In genomic region chr12:108005488-108005800, GRCm38 (mm10) we compare ENCODE assay signal across 10 mouse cellular contexts. TPM values are rescaled to one million over a fixed set of nuclear protein-coding genes. Genes with fewer than 3 reads are reported as not detected.
A peak's percentile ranks its signal among the peaks of the same experiment; 100 is the strongest.
DNase-seq lines count a peak whose midpoint lies in the region; ATAC-seq and TF ChIP-seq lines count a peak whose summit lies in the region.
"Had no signal": no experiment of that assay in that cellular context is flagged by ENCODE, and none has a peak within 500 bp of the region (broad histone marks: within the 10 kb centered on the region; RNA-seq: fewer than 3 reads in every experiment).

No protein-coding gene starts in this region.

- H3K4me2 ChIP-seq in heart, postnatal 0 days (ENCODE audit: low read depth, low read length) = peak overlapping the region; percentile 99
- H3K4me2 ChIP-seq in midbrain, embryonic 12.5 days (replicated peaks) = peak overlapping the region; percentile 70

- peaks cover 10% of the 10 kb centered on the region; the same call in 1 of the 2 replicates for H3K4me1 ChIP-seq in heart, postnatal 0 days (ENCODE audit: control insufficient read depth, insufficient read depth)
- H3K4me1 ChIP-seq in hindbrain, embryonic 10.5 days (replicated peaks) = peaks cover 43% of the 10 kb centered on the region
- peaks cover 37% of the 10 kb centered on the region for H3K4me1 ChIP-seq in midbrain, embryonic 12.5 days

- no peak overlapping the region for H3K9ac ChIP-seq in heart, postnatal 0 days (replicated peaks; ENCODE audit: low read depth, low read length)
- peak overlapping the region; percentile 43; the same call in 1 of the 2 replicates for H3K9ac ChIP-seq in midbrain, embryonic 12.5 days (replicated peaks)
- H3K9ac ChIP-seq: liver, embryonic 15.5 days had no signal

- peak overlapping the region; percentile 81 for H3K4me3 ChIP-seq in heart, postnatal 0 days (ENCODE audit: low read depth, low read length)
- peak overlapping the region; percentile 69 for H3K4me3 ChIP-seq in hindbrain, embryonic 10.5 days
- H3K4me3 ChIP-seq in midbrain, embryonic 12.5 days = peak overlapping the region; percentile 37

- no peaks in the 10 kb centered on the region for H3K9me3 ChIP-seq in heart, postnatal 0 days (replicated peaks; ENCODE audit: control insufficient read depth, low read length)
- H3K9me3 ChIP-seq in hindbrain, embryonic 10.5 days = no peaks in the 10 kb centered on the region
- H3K9me3 ChIP-seq in midbrain, embryonic 12.5 days = no peaks in the 10 kb centered on the region
- H3K9me3 ChIP-seq: liver, embryonic 15.5 days had no signal

- no peaks in the 10 kb centered on the region for H3K36me3 ChIP-seq in heart, postnatal 0 days (replicated peaks; ENCODE audit: control insufficient read depth, insufficient read depth, low read length)
- no peaks in the 10 kb centered on the region for H3K36me3 ChIP-seq in hindbrain, embryonic 10.5 days
- H3K36me3 ChIP-seq in midbrain, embryonic 12.5 days = no peaks in the 10 kb centered on the region
- H3K36me3 ChIP-seq: liver, embryonic 15.5 days had no signal

- TF ChIP-seq CTCF in heart, postnatal 0 days (IDR thresholded peaks at IDR 0.05; ENCODE audit: low read depth) = no peak

- H3K27me3 ChIP-seq in heart, postnatal 0 days (ENCODE audit: control insufficient read depth, insufficient read depth, low read length) = peaks cover 76% of the 10 kb centered on the region
- H3K27me3 ChIP-seq in hindbrain, embryonic 10.5 days (ENCODE audit: insufficient read depth, poor library complexity, severe bottlenecking) = peaks cover 92% of the 10 kb centered on the region
- H3K27me3 ChIP-seq in midbrain, embryonic 12.5 days = peaks cover 29% of the 10 kb centered on the region

- TF ChIP-seq EP300 in heart, postnatal 0 days (IDR thresholded peaks at IDR 0.05; ENCODE audit: low read depth) = no peak

- ATAC-seq in heart, postnatal 0 days (ENCODE audit: insufficient read depth, low read depth) = no peak
- 0 out of 2 replicates have a peak, but pooled peaks have one; percentile 8 for ATAC-seq in midbrain, embryonic 12.5 days (ENCODE audit: low FRiP score, low read depth)

- DNase-seq in heart, postnatal 0 days (ENCODE audit: low spot score) = no peak
- no peak for DNase-seq in heart, adult 8-10 months (ENCODE audit: low spot score)
- DNase-seq in R1 (ENCODE audit: low read depth, low spot score) = peak; percentile 15
- no peak for DNase-seq in hindbrain, embryonic 10.5 days (ENCODE audit: low spot score)
- no peak for DNase-seq in layer of hippocampus, adult 11-12 months (ENCODE audit: low spot score)
- no peak for DNase-seq in spleen, postnatal 4 days (ENCODE audit: low spot score in 2 of 2)
- DNase-seq in right cerebral cortex, postnatal 4 days = no peak

- no peak overlapping the region for H3K27ac ChIP-seq in heart, postnatal 0 days (ENCODE audit: low read depth)
- peak overlapping the region; percentile 95 for H3K27ac ChIP-seq in hindbrain, embryonic 10.5 days
- H3K27ac ChIP-seq in midbrain, embryonic 12.5 days (replicated peaks) = no peak overlapping the region; the same call in 1 of the 2 replicates
- H3K27ac ChIP-seq: liver, embryonic 15.5 days had no signal

- WGBS in heart, postnatal 0 days = 15% methylated on average over 14 of the region's 14 CpGs
- 2% methylated on average over 14 of the region's 14 CpGs for WGBS in hindbrain, embryonic 10.5 days
- 7% methylated on average over 14 of the region's 14 CpGs for WGBS in midbrain, embryonic 12.5 days

RNA-seq across cellular contexts. Expression of gene Bcl11b, which starts 2.0 kb away (rescaled TPM):
- 2.7 and 7.3 TPM in 2 replicates for total RNA-seq in heart, postnatal 0 days (2014; rRNA removed; ENCODE audit: low replicate concordance)
- polyA plus RNA-seq in heart, postnatal 0 days (2015; fragmentation: Nextera tagmentation; extraction: Ambion mirVana) = 2.1 and 2.2 TPM in 2 replicates
- total RNA-seq in heart, adult 8-10 months (2022) = 1 to 10 TPM in 2 of 4 experiments, under 1 TPM in 2; 0.75 to 1.8 (median 0.99) TPM
- polyA plus RNA-seq in hindbrain, embryonic 10.5 days (2016; fragmentation: Nextera tagmentation; extraction: Ambion mirVana) = 3.0 and 3.3 TPM in 2 replicates
- polyA plus RNA-seq in midbrain, embryonic 12.5 days (2016; fragmentation: Nextera tagmentation; extraction: Ambion mirVana) = 16.1 and 19.5 TPM in 2 replicates
- total RNA-seq: MEL had no signal
